Mouse (Mus musculus): Measurements from ENCODE around the gene Efna5.

The Efna5 gene

GRCm38 (mm10) chr17:62592436-62593074 lies 288.6 kb downstream of the Efna5 start:
- no peak for DNase-seq

- DNase-seq = peak; percentile 86
Observed at GRCm38 (mm10) chr17:62591581-62592435, 289.3 kb downstream of the Efna5 start.

DNA sequence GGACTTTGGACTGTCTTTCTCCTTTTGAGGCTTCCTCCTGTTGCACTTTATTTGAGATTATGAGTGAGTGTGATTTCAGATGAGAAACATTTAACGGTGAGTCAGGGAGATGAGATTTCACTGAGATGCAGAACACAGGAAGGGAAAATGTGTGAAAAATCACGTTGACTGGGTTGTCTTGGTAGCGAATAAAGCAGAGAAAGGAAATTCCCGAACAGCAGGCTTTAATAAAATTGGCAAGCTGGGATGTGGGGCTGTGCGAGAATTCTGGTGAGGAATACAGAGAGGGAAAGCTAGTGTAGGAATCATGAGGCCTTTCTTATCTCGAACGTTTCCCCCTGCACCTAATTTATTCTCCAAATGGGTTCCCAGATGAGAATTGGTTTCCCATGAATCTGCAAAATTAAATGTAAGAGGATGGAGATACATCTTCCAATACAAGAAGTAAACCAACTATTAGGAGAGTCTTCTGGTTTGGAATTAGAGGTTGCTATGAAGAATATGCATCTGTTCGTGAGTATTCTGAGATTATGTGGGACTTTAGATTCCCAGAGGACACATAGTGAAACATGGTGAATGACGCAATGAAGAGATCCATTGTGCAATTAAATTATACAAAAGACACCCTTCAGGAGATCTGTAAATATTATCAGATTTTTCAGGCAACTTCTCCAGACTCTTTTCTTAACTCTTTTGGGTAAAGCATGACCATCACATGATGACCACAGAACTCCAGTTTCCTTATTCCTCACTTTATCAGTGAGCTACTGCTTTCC lies 290.2 kb downstream of the Efna5 start:
- no peak for DNase-seq

DNA sequence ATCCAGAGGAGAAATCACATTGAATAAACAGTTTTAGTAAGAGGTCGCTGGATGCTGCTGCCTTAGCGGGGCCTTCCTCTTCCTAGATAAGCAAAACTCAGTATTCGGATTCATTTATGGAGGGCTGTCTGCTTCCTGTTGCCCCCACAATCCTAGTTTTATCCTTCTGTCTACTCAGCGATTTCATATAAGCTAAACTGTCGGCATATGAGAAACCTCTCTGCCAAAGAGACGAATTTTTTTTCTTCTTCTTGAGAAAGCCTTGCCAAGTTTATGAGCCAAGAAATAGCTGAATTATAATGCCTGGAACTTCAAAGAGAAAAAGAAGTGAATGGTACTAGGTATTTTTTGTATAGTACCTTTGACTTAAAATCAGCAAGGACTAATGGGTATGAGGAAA lies 301.0 kb downstream of the Efna5 start:
- peak; percentile 62 for DNase-seq

DNA sequence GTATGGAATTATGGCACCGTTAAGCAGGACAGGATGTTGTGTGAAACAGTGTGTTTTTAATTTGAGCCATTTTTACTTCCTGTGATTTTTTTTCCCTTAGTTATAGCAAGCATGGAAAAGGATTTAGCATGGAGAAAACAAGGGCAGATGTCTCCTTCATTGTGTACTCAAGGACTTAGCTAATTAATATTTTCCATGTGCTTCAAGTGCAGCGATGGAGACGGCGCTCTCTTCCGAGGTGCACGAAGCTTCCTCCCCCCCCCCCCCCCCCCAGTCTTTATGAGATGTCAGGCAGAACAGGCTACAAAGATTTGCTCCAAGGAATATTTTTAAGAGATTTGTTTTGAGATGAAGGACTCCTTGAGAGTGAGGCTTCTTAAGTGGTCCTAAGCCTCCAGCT lies 301.5 kb downstream of the Efna5 start:
- no peak for DNase-seq

DNA sequence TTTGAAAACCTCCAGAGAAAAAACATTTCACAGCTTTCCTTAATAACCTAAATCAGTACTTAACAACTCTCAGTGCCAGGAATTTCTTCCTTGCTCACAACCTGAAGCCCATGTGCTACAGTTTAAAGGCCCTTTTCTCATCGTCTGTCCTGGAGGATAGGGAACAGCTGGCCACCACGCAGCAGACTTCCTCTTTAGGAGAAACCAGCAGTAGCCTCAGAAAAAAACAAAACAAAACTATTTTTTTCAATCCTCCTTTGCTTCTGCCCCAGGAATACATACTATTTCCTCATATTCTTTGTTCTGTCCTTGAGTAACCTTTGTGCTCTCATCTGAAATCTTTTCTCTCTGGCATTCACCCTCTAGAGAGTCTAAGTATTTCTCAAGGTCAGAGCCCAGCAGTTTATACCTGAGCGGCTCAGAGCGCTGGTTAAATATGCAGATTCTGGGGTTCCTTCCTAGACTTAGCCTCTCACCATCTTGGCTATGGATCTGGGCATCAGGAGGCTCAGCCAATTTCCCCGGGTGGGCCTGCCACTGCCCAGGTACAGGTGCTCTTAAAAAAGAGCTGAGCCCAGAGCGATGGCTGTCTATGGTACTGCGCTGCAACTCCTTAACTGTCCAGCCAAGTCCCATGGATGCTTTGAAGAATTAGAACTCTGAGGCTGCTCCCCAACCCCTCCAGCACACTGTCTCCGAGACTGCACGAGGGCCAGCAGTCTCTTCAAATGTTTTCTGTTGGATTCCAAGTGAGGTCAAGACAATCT lies 306.4 kb downstream of the Efna5 start:
- DNase-seq = peak; percentile 60

GRCm38 (mm10) chr17:62570101-62570500 lies 311.0 kb downstream of the Efna5 start:
- peak; percentile 42 for DNase-seq

GRCm38 (mm10) chr17:62568019-62568418 lies 313.1 kb downstream of the Efna5 start:
- DNase-seq = peak; percentile 59

DNA sequence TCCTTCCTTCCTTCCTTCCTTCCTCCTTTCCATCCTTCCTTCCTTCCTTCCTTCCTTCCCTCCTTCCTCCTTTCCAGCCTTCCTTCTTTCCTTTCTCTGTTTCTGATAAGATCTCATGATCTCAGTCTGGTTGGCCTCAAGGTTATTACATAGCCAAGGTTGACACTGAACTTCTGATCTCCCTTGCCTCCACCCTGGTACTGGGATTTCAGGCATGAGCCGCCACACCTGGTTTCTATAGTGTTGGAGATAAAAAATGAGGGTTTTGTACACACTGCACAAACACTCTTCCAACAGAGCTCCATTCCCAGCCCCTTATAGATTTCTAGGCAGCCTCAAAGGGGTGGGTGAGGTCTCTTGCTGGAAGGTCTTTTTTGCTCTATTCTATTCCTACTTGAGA lies 315.5 kb downstream of the Efna5 start:
- DNase-seq = peak; percentile 12

DNA sequence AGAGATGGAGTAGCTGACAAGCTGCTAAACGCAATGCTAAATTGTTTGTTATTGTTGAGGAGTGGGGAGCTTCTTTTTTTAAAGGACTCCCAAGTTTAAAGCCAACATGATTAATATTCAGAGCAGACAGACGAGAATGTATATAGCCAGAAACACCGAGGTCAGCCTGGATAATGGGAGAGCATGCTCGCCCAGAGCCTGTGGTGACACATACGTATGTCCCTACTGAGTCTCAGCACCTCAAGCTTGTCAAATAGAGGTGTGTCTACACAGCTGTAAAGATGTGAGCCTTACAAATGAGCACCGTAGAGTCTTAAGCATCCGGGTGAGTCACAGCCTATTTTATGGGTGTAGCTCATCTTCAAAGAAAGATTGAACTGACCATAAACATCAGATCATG lies 318.7 kb downstream of the Efna5 start:
- DNase-seq = peak; percentile 55

GRCm38 (mm10) chr17:62557215-62557614 lies 323.9 kb downstream of the Efna5 start:
- DNase-seq = peak; percentile 89

Data from heart, adult 11 months (tissue).